Mouse (Mus musculus): ENCODE data around the gene Rorc. TPM values are rescaled to one million over a fixed set of nuclear protein-coding genes. Genes with fewer than 3 reads are reported as not detected.
A peak's percentile ranks its signal among the peaks of the same experiment; 100 is the strongest.

The Rorc gene
- total RNA-seq, 2 experiments from 2014 or later: 0.21 to 0.60 TPM

- intact Hi-C loops (cut with DNase I): no loop called here
- DNase-seq (ENCODE audit: low spot score in 2 of 2): peak; percentile 40 to 82
Observed at GRCm38 (mm10) chr3:94404366-94405054, 31.9 kb downstream of the Rorc start.

GRCm38 (mm10) chr3:94405561-94405960 lies 33.0 kb downstream of the Rorc start:
- intact Hi-C loops (cut with DNase I): no loop called here

GRCm38 (mm10) chr3:94412530-94412929 lies 39.9 kb downstream of the Rorc start:
- intact Hi-C loops (cut with DNase I): loop anchor here (2.0 kb wide), 1 partner anchor 46 kb away; no protein-coding TSS in a partner anchor
- DNase-seq (ENCODE audit: low spot score in 2 of 2): peak in 1 of 2 experiments; percentile 15

More at GRCm38 (mm10) chr3:94405561-94405960, 33.0 kb downstream of the Rorc start:
- no peak for DNase-seq (ENCODE audit: low spot score in 2 of 2)

DNA sequence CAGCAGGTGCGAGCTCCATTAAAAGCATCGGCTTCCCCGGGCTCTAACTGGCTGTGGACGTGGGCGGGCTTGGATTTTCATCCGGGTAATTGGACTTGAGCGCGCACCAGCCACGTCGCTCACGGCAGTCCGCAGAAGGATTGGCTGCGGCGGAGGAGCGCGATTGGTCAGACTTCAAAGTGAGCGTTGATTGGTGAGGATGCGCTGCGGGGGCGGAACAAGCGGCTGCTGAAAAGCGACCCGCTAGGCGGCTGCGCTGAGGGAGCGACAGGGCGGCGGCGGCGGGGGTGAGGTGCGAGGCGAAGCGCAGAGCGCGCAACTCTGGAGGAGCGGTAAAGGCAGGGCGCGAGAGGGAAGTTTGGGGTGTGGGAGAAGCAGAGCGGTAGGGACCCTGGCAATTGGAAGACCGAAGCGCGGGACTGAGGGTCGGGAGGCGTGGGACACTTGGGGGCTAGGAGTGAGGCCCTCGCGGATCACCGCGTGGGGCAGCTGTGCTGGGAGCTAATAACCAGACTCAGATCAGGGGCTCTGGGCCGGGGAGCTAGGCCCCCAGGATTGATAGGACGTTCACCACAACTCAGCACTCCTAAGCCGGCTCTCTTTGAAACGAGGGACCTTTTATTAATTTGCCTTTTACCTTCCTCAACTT lies 40.6 kb downstream of the Rorc start, which contains the start of gene Tdrkh:
Gene Tdrkh (plus strand): TSS at position 243 of the 649 bp plus-strand sequence.
- DNase-seq (ENCODE audit: low spot score in 2 of 2): peak; percentile 99
- intact Hi-C loops (cut with DNase I): loop anchor here (2.0 kb wide), 1 partner anchor 46 kb away; no protein-coding TSS in a partner anchor

- intact Hi-C loops (cut with DNase I): no loop called here
- DNase-seq (ENCODE audit: low spot score in 2 of 2): no peak
Observed at GRCm38 (mm10) chr3:94430980-94431379, 58.4 kb downstream of the Rorc start.

DNA sequence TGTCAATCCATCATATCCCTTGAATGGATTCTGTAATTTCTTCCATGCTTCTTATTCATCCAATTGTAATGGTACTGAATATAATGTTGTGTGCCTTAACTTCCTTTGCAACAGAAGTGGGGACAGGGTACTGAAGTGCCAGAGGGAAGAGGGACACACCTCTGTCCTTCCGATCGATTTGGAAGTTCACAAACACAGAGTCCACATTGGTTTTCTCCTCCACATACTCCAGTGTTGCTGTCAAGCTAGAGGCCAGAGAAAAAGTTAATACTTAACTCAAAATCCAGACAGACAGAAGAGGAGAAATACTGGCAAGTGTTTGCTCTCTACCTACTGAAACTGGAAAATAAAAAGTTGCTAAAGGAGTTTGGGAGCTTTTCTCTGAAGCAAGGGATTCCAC lies 61.7 kb downstream of the Rorc start:
- no peak for DNase-seq (ENCODE audit: low spot score in 2 of 2)
- intact Hi-C loops (cut with DNase I): no loop called here

DNA sequence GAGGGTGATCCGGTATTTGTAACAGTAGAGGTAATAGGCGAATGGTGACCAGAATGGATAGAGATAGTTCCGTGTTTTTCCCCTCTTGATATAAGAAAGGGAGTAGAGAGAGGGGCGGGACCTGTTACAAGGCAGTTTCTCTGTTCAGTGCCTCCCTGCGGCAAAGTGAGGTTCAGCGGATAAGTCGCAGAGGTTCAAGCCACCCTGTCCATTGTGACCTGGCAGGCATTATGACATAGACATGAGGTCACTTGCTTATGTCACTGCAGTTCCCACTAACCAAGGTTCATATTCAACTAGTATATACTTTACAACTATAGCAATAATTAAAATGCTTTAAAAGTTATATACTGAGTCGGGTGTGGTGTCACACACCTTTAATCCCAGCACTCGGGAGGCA lies 63.8 kb downstream of the Rorc start:
- no peak for DNase-seq (ENCODE audit: low spot score in 2 of 2)
- intact Hi-C loops (cut with DNase I): no loop called here

DNA sequence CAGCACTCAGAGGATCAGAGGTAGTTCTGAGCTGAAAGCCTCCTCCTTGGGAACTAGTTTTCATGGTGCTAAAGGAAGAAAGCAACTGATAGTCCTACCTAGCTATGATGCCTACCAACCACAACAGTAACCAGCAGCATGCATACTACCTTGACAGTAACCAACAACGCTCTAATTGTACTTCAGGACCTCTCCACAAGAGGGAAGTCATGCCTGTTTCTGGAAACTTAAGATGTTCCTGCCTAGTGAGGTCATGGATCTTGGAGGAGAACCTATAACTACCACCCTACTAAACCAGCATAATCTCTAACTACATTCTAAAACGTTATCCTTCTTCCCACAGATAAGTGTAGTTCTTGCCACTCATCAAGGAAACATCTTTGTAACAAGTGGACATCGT lies 68.6 kb downstream of the Rorc start:
- intact Hi-C loops (cut with DNase I): loop anchor here (5.0 kb wide), 1 partner anchor 74 kb away; no protein-coding TSS in a partner anchor
- peak; percentile 10 to 48 for DNase-seq (ENCODE audit: low spot score in 2 of 2)

GRCm38 (mm10) chr3:94442951-94443596 lies 70.5 kb downstream of the Rorc start, which contains the start of gene Mrpl9:
TSS of gene Mrpl9 (plus strand) at chr3:94443318.
- intact Hi-C loops (cut with DNase I): loop anchor here (5.0 kb wide), 1 partner anchor 76 kb away; no protein-coding TSS in a partner anchor
- peak; percentile 95 to 96 for DNase-seq (ENCODE audit: low spot score in 2 of 2)

DNA sequence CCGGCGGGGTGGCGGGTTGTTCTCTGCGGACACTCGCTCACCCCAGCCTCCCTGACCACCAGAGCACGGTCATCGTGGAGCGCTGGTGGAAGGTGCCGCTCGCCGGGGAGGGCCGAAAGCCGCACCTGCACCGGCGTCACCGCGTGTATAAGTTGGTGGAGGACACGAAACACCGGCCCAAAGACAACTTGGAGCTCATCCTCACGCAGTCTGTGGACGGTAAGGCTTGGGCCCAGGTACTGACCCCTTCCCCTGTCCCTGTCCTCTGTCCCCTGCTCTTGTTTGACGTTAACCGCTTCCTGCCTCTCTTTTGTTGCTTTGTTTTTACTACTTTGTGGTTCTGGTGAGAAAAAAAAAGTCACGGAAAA lies 71.0 kb downstream of the Rorc start, which contains the start of gene Oaz3:
Gene Oaz3 (minus strand): TSS at position 319 of the 368 bp plus-strand sequence.
- intact Hi-C loops (cut with DNase I): loop anchor here (5.0 kb wide), 1 partner anchor 76 kb away; no protein-coding TSS in a partner anchor

More for the DNA sequence above, 71.0 kb downstream of the Rorc start, which contains the start of gene Oaz3:
- no peak for DNase-seq (ENCODE audit: low spot score in 2 of 2)

Other genes starting within 250 kb of the Rorc start
- not detected for gene Gm10696, start 194.6 kb upstream of the Rorc start, total RNA-seq (2021)
- gene Gm5286, start 176.1 kb upstream of the Rorc start, total RNA-seq (2021): not detected
- gene Gm4778, start 108.8 kb upstream of the Rorc start, total RNA-seq (2021): not detected
- gene Them4, start 62.7 kb upstream of the Rorc start, total RNA-seq (2021): 10 to 100 TPM; 20.5 to 21.5 TPM
- gene Them5, start 30.7 kb upstream of the Rorc start, total RNA-seq (2021): not detected
- under 1 TPM; 0.64 to 0.76 TPM for gene C2cd4d, start 10.4 kb upstream of the Rorc start, total RNA-seq (2021)
- 1 to 10 TPM in 1 of 2 experiments, under 1 TPM in 1; 0.87 to 1.4 TPM for gene Lingo4, start 25.7 kb downstream of the Rorc start, total RNA-seq (2021)
- gene Tdrkh, start 40.5 kb downstream of the Rorc start, total RNA-seq (2021): 10 to 100 TPM; 35.1 to 37.9 TPM
- 10 to 100 TPM; 37.8 to 38.9 TPM for gene Mrpl9, start 70.5 kb downstream of the Rorc start, total RNA-seq (2021)
- not detected for gene Oaz3, start 71.1 kb downstream of the Rorc start, total RNA-seq (2021)
- 100 to 1,000 TPM; 166 to 170 TPM for gene Celf3, start 105.5 kb downstream of the Rorc start, total RNA-seq (2021)
- 1 to 10 TPM; 4.2 to 5.3 TPM for gene Riiad1, start 107.5 kb downstream of the Rorc start, total RNA-seq (2021)
- gene Snx27, start 209.9 kb downstream of the Rorc start, total RNA-seq (2021): 10 to 100 TPM; 95.8 to 98.3 TPM

All from left cerebral cortex, postnatal 25 days (tissue).